Mouse (Mus musculus) liver, embryonic 14.5 days (tissue): ENCODE measurements around the gene Sbk1.

Experiments used
- CTCF ChIP-seq: IDR thresholded peaks from 2 replicates; pipeline ENCODE4 v1.5.1; 2016; ENCODE audit warnings: antibody characterized with exemption, low read depth, control low read depth
- EP300 ChIP-seq: IDR thresholded peaks from 2 replicates; pipeline ENCODE4 v1.6.1; 2016; ENCODE audit warnings: antibody characterized with exemption, low read depth

- TF ChIP-seq CTCF, result no peak
- TF ChIP-seq EP300, result no peak
Observed at GRCm38 (mm10) chr7:126288571-126289091, 16.2 kb downstream of the Sbk1 start.
